Mouse (Mus musculus): ENCODE measurements around the gene C2cd3.

- TF ChIP-seq CTCF (IDR thresholded peaks at IDR 0.05) (no peak), EP300 (IDR thresholded peaks at IDR 0.05) (no peak)
Observed at GRCm38 (mm10) chr7:100497982-100498381, 125.9 kb downstream of the C2cd3 start.

All from lung, postnatal 0 days (tissue).